Mouse (Mus musculus) midbrain, embryonic 16.5 days (tissue): ENCODE data around the gene Sh3gl2. TPM values are rescaled to one million over a fixed set of nuclear protein-coding genes. Genes with fewer than 3 reads are reported as not detected.
A peak's percentile ranks its signal among the peaks of the same experiment; 100 is the strongest.

Source experiments
- ATAC-seq: fragments of 200-750 bp; cut with Nextera tagmentation; 2 replicates; pipeline ENCODE4 v1.8.0; 2017; ENCODE audit warnings: moderate TSS enrichment
- H3K27ac ChIP-seq: fragments of 300-500 bp; sonication (generic); 2 replicates; pipeline ENCODE4 v1.5.1; 2014; ENCODE audit warnings: mild to moderate bottlenecking, low read length, mixed read lengths
- H3K27me3 ChIP-seq: fragments of 300-500 bp; sonication (generic); 2 replicates; pipeline ENCODE4 v1.6.1; 2014; ENCODE audit warnings: low read depth, low read length, mixed read lengths; ENCODE audit not compliant: control insufficient read depth, insufficient read depth
- H3K36me3 ChIP-seq: fragments of 300-500 bp; sonication (generic); 2 replicates; pipeline ENCODE4 v1.6.1; 2014; ENCODE audit warnings: mild to moderate bottlenecking, low read length, moderate library complexity, mixed read lengths; ENCODE audit not compliant: control insufficient read depth, insufficient read depth
- H3K4me1 ChIP-seq: fragments of 300-500 bp; sonication (generic); 2 replicates; pipeline ENCODE4 v1.6.1; 2014; ENCODE audit warnings: mild to moderate bottlenecking, low read length, mixed read lengths; ENCODE audit not compliant: control insufficient read depth, insufficient read depth
- H3K4me2 ChIP-seq: fragments of 300-500 bp; sonication (generic); 2 replicates; pipeline ENCODE4 v1.6.1; 2014; ENCODE audit warnings: mild to moderate bottlenecking, low read length, mixed read lengths
- H3K4me3 ChIP-seq: fragments of 300-500 bp; sonication (generic); 2 replicates; pipeline ENCODE4 v1.5.1; 2014; ENCODE audit warnings: low read depth, mild to moderate bottlenecking, low read length, moderate library complexity, mixed read lengths
- H3K9ac ChIP-seq: fragments of 300-500 bp; sonication (generic); 2 replicates; pipeline ENCODE4 v1.6.1; 2014; ENCODE audit warnings: low read depth, low read length, mixed read lengths
- H3K9me3 ChIP-seq: fragments of 300-500 bp; sonication (generic); replicated peaks from 2 replicates; pipeline ENCODE4 v1.6.1; 2014; ENCODE audit warnings: mild to moderate bottlenecking, low read length, mixed read lengths; ENCODE audit not compliant: control insufficient read depth, poor library complexity, severe bottlenecking
- WGBS: fragments of 180-500 bp; shearing (Covaris S2); extraction: QIAGEN DNeasy Blood & Tissue Kit; methylation state at CpG from one replicate; pipeline ENCODE4 v1.1.7; 2014; 5-methylcytosine and 5-hydroxymethylcytosine counted together
- polyA plus RNA-seq: library from polyadenylated mRNA; unstranded; fragments of >200 nt; fragmentation: Nextera tagmentation; extraction: Ambion mirVana; gene quantifications from 2 replicates; pipeline ENCODE4 v1.2.1, GENCODE M21; 2015

Sh3gl2 gene
- polyA plus RNA-seq, 1 experiment from 2014 or later = 112 TPM

DNA sequence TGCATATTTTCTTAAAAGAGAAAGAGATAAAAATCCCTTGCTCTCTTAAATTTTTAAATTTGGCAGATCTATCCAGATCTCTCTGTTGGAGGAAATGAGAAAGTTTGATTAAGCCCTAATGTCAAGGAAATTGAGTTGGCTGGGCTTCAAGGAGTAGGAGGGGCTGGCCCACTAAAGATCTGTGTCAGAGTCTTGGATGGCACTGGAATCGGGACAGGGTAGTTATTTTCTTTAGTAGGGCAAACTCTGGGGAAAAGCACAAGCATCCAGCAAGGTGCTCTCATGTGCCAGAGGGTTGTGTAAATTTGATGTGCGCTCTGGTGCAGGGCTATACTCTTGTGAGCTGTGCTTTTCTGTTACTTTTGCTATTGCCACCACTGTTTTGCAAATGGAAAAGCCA, 45.9 kb downstream of the Sh3gl2 start:
- peak; percentile 62 for ATAC-seq
- Histone ChIP-seq H3K4me3 (no peak overlapping the region), H3K4me2 (no peak overlapping the region), H3K36me3 (no peaks in the 10 kb centered on the region), H3K4me1 (peaks cover 7% of the 10 kb centered on the region), H3K27ac (no peak overlapping the region), H3K27me3 (no peaks in the 10 kb centered on the region; the same call in 1 of the 2 replicates), H3K9me3 (no peaks in the 10 kb centered on the region), H3K9ac (no peak overlapping the region)
- 55% methylated on average over 2 of the region's 2 CpGs for WGBS

DNA sequence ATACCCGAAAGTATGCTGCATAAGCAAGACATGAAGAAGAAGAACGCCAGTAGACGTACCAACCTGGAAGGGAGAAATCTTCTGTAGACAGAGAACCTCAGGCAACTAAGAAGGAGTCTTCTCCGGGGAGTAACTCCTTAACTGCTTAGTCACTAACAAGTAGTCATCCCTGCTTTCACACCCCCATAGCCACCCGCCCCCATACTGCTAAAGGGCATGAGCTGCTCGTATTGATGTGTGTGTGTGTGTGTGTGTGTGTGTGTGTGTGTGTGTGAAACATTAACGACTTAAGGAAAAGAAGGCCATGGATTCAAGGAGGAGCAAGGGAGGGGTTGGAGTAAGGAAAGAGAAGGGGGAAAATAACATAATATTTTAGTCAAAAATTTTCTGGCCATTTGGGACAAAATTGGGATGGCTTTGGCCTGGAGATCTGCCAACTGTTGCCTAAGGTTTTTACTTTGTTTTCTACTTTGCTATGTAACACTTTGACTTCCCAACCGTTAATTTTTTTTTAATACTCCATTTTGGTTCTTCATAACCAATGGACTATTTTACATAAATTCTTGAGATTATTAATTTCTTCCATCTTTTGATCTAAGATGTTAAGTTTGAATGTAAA, 51.0 kb downstream of the Sh3gl2 start:
- 92% methylated on average over 8 of the region's 8 CpGs for WGBS
- no peaks in the 10 kb centered on the region; the same call in 1 of the 2 replicates for H3K27me3 ChIP-seq
- no peak overlapping the region for H3K27ac ChIP-seq
- H3K4me1 ChIP-seq = peaks cover 1% of the 10 kb centered on the region; the same call in 1 of the 2 replicates
- no peak for ATAC-seq
- no peak overlapping the region for H3K4me3 ChIP-seq
- no peak overlapping the region for H3K4me2 ChIP-seq
- H3K9ac ChIP-seq = no peak overlapping the region
- no peaks in the 10 kb centered on the region for H3K9me3 ChIP-seq
- no peaks in the 10 kb centered on the region for H3K36me3 ChIP-seq

DNA sequence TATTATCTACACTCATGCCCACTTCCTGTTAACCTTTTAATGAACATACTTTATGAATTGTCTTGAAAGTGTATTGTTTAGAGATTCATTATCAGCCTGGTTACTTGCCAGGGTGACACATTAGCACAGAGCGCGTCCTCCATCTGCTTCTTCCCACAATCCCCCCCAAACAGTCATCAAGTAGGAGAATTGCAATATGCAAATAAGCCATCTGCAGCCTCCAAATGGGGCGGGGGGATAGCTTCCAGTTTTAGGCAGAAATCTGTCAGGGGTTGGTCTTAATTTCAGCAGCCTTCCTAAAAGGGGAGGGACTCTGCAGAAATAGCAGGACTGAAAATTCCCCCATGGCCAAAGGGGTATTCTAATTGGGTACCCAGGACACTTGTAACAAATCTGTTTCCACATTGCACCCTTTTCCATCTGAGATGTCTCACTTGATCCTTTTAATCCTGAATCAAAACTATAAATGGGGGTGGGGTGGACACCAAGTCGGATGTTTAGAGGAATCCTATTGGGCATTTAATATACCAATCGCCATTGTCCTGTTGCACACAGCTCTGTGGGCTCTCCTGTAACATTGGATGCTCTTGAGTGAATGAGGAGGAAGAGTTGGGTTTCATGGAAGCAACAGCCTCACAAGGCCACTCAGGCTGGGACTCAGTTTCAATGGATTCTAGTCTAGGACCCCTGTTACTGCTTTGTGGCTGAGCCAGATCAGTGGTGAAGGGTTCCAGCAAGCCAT, 51.7 kb downstream of the Sh3gl2 start:
- Histone ChIP-seq H3K4me1 (no peaks in the 10 kb centered on the region), H3K9me3 (no peaks in the 10 kb centered on the region), H3K4me2 (no peak overlapping the region), H3K27ac (no peak overlapping the region), H3K27me3 (no peaks in the 10 kb centered on the region; the same call in 1 of the 2 replicates), H3K36me3 (no peaks in the 10 kb centered on the region), H3K9ac (no peak overlapping the region), H3K4me3 (no peak overlapping the region)
- ATAC-seq = no peak
- WGBS = 54% methylated on average over 5 of the region's 5 CpGs

DNA sequence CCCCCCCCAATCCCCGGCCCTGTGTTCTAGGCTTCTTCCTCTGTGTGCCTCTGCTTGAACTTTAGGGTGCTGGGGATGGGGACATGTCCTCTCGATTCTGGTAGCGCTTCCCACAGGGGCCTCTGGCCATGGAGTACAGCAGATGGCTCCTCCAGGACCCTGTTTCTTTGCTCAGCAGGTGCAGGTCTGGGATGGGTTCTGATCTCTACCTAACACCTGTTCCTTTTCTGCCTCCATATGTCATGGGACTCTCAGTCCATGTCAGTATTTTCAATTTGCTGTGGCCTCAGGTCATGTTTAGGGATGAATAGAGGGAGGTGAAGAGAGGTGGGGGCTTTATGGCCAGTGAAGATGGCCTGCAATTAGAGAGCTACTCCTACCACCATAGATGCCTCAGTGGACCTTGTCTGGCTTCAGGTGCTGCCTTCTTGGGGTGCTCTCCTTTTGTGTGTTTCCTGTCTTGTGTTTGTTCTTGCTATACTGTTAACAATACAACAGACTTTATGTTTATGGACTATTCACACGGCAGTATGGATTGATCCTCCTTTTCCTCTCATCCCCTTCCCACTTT, 52.9 kb downstream of the Sh3gl2 start:
- Histone ChIP-seq H3K4me2 (no peak overlapping the region), H3K9ac (no peak overlapping the region), H3K9me3 (no peaks in the 10 kb centered on the region), H3K27ac (no peak overlapping the region), H3K36me3 (no peaks in the 10 kb centered on the region), H3K4me3 (no peak overlapping the region), H3K27me3 (no peaks in the 10 kb centered on the region; the same call in 1 of the 2 replicates), H3K4me1 (peaks cover 4% of the 10 kb centered on the region; the same call in 1 of the 2 replicates)
- 86% methylated on average over 4 of the region's 4 CpGs for WGBS
- no peak for ATAC-seq

DNA sequence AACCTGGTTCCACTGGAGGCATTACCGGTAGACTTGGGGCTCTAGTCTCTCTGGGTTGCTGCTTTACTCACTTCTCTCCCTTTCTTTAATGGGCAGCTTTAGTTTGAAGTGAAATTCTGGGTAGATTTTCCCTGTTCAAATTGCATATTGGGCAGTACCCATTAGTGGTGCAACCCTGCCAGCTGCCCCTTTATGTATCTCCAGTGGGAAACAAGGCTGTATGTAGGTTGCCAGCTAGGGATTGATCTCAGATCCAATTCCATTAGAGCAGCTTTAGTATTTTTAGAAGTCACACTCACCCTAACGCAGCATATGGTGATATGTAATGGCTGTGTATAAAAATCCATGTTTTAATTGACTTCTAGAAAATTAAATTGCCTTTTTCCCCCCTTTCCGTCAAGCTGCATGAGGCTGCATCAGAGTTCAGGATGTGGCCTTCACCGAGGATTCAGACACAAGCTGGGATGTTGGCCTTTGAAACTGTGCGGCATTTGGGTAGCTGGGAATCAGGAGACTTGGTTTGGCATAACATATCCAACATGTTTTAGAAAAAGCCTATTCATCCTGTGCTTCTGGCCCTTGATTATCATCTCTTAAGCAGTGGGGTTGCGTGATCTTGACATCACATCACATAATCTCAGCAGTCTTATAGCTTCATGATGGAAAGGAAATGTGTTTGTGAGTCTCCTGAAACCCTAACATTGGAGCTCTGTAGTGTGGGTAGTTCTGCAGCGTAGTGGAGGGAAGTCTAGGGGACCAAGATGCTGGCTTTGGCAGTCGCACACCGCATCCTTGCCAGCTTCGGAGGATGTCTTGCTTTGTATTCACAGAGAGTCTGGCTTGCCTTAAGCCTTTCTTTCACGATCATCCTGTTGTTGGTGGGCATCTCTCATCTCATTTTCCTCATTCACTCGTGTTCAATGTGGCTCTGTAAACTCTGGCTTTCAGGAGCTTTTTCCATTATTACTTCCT, 56.0 kb downstream of the Sh3gl2 start:
- 70% methylated on average over 12 of the region's 12 CpGs for WGBS
- Histone ChIP-seq H3K27me3 (no peaks in the 10 kb centered on the region; the same call in 1 of the 2 replicates), H3K9ac (no peak overlapping the region), H3K27ac (peak overlapping the region; percentile 30; the same call in 1 of the 2 replicates), H3K4me1 (peaks cover 4% of the 10 kb centered on the region; the same call in 1 of the 2 replicates), H3K4me2 (no peak overlapping the region), H3K4me3 (no peak overlapping the region), H3K36me3 (no peaks in the 10 kb centered on the region), H3K9me3 (no peaks in the 10 kb centered on the region)
- ATAC-seq = 0 out of 2 replicates have a peak, but pooled peaks have one; percentile 33

DNA sequence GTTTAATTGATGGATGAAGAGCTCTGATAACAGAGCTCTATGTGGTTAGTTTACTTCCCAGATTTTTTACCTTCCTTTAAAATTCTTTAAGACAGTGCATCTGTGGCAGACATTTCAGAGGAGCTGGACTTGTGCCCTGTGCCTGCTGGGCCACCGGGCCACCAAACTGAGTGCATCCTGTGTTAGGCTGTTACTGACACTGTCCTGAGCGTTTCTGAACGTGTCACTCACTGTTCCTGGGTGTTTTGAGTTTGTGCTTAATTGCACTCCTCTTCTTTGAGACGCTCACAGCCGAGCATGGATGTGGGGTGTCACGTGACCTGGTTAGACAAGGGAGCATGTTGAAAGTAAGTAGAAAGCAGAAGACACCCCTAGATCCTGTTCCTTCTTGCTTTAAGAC, 57.2 kb downstream of the Sh3gl2 start:
- no peak overlapping the region for H3K4me3 ChIP-seq
- 72% methylated on average over 6 of the region's 6 CpGs for WGBS
- 0 out of 2 replicates have a peak overlapping the region, but pooled peaks have one; percentile 9 for H3K27ac ChIP-seq
- no peaks in the 10 kb centered on the region for H3K36me3 ChIP-seq
- no peaks in the 10 kb centered on the region for H3K9me3 ChIP-seq
- no peak overlapping the region for H3K4me2 ChIP-seq
- H3K4me1 ChIP-seq = peaks cover 4% of the 10 kb centered on the region; the same call in 1 of the 2 replicates
- no peaks in the 10 kb centered on the region for H3K27me3 ChIP-seq
- no peak for ATAC-seq
- no peak overlapping the region for H3K9ac ChIP-seq

DNA sequence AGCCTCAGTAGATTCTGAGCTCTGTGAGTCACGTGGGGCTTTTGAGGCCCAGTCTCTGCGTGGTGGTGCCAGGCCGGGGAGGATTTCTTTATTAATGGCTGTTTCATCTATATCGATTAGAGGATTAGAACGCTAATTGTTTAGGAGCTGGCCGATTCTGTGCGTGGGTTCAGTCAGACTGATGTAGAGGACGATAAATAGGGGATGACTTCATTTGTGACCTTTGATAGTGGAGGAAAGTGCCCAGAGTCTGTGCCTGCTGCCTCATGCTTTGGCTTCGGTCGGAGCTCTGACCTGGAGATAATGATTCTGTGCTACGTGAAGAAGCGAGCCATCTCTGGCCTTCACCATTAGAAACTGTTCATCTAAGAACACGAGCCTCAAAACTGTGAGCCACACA, 57.7 kb downstream of the Sh3gl2 start:
- no peaks in the 10 kb centered on the region for H3K36me3 ChIP-seq
- H3K27ac ChIP-seq = no peak overlapping the region
- H3K27me3 ChIP-seq = no peaks in the 10 kb centered on the region
- H3K4me3 ChIP-seq = no peak overlapping the region
- H3K4me1 ChIP-seq = peaks cover 4% of the 10 kb centered on the region; the same call in 1 of the 2 replicates
- H3K9ac ChIP-seq = no peak overlapping the region
- no peaks in the 10 kb centered on the region for H3K9me3 ChIP-seq
- no peak for ATAC-seq
- no peak overlapping the region for H3K4me2 ChIP-seq
- 70% methylated on average over 13 of the region's 13 CpGs for WGBS

DNA sequence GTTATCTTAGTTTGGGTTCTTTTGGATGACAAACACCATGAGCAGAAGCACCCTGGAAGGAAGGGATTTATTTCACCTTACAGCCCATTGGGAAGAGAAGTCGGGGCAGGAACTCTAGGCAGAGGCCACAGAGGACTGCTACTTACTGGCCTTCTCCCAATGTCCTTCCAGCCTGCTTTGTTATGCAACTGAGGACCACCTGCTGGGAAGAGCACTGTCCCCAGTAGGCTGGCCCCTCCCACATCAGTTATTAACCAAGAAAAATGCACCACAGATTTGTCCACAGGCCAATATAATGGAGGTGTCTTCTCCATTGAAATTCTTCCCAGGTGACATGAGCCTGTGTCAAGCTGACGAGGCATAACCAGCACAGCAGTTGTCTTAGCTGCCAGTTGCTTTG, 62.5 kb downstream of the Sh3gl2 start:
- Histone ChIP-seq H3K9ac (no peak overlapping the region), H3K27me3 (no peaks in the 10 kb centered on the region), H3K4me2 (no peak overlapping the region), H3K36me3 (no peaks in the 10 kb centered on the region), H3K9me3 (no peaks in the 10 kb centered on the region), H3K27ac (no peak overlapping the region), H3K4me3 (no peak overlapping the region), H3K4me1 (peaks cover 1% of the 10 kb centered on the region; the same call in 1 of the 2 replicates)
- WGBS = 72% methylated on average over 2 of the region's 2 CpGs
- no peak for ATAC-seq
